Mouse (Mus musculus): ENCODE data around the gene Fis1.
A peak's percentile ranks its signal among the peaks of the same experiment; 100 is the strongest.
"Not testable (repeated sequence)": the region's sequence is repeated elsewhere in the genome, so short reads cannot be mapped to it uniquely, and the experiment has no call there.

The Fis1 gene

DNA sequence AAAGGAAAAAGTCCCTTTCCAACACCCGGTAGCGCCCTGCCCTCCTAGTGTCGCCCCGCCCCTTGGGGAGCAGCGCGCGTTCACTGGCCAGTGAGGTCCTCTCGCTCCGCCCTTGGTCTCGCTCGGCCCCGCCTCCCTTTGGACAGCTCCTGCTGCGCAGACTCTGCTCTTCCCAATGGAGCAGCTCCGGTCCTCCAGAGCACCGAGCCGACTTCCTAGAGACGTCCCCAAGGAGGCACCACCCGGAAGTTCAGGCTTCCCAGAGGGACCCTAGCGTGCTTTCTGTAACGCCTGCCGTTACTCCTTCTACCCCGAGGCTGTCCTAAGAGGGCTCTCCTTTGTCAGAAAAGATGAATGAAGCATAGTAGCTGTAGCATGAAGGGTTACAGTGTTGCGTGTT, at the start of gene Fis1:
TSS of gene Fis1 (plus strand) at position 261 of the 400 bp plus-strand sequence.
- DNase-seq (ENCODE audit: extremely low spot score): peak; percentile 97

DNA sequence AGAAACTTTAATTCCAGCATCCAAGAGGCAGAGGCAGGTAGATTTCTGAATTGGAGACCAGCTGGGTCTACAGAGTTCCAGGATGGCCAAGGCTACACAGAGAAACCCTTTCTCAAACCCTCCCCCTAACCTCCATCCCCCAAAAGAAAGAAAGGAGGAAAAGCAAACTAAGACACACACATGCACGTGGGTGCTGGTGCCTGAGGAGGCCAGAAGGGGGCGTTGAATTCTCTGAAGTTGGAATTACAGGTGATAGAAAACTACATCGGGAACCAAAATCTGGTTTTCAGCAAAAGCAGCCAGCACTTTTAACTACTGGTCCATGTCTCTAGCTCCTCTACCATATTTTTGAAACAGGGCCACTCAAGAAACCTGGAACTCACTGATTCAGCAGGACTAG, 48.5 kb upstream of the Fis1 start:
- no peak for DNase-seq (ENCODE audit: extremely low spot score)

DNA sequence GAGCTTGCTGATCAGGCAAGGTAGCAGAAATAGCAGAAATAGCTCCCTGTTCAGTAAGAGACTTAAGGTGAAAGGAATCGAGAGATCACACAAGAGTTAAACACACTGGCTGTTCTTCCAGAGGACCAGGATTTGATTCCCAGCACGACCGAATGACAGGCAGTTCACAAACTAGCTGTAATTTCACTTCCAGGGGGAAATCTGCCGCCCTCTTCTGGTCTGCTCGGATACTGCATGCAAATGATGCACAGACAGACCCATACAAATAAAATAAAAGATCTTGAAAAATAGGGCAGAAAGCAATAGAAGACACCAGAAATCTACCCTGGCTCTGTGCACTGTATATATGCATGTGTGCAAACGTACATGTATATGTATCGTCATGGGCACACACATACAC, 47.4 kb upstream of the Fis1 start:
- DNase-seq (ENCODE audit: extremely low spot score): no peak

DNA sequence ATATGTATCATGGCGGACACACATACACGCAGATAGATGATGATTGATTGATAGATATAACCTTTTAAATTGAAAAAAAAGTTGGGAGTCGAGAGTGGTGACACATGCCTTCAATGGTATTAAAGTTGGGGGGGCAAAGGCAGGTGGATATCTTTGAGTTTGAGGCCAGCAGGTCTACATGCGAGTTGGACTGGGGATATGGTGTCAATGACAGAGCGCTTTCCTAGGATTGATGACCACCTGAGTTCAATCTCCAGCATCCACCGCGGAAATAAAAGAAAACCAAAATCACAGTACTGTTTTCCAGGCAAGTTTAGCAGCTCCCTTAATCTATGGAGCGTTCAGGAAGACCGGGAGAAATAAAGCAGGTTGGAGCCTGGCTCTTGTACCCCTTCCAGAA, 45.5 kb upstream of the Fis1 start:
- DNase-seq (ENCODE audit: extremely low spot score): no peak

DNA sequence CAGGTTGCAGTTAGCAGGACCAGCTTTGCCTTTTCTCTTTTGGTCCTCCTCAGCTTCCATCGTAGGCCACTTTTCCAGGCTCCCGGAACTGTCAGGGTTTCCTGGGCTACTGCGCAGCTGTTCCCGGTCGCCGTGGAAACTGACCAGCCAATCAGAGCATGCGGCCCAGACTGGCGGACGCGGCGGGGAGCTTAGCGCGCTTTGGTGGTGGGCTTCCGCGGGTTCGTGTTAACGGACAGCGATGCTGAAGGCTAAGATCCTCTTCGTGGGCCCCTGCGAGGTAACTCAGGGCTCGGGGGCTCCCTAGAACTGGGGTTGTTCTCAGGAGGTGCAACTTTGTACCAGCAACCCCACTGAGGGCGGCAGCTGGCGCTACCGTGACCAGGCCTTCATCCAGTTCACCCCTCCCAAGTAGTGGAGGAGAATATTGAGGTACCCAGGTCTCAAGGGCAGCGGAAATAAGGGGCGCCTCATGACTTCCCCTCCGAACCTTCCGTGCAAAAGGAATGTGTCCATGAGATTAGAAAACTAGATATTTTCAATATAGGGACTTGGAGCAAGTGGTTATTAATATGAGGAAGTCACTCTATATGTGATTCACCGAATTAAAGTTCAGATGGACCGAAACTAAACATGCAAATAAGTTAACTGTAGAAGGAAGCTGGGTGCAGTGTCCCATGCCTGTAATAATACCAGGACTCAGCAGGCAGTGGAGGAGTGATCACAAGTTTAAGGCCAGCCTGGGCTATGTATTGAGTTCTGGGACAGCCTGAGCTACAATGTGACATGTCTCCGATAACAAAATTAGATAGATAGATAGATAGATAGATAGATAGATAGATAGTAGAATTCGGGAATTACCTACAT, 44.9 kb upstream of the Fis1 start, which contains the start of gene Ift22:
TSS of gene Ift22 (plus strand) at position 160 of the 867 bp plus-strand sequence.
- peak; percentile 92 for DNase-seq (ENCODE audit: extremely low spot score)

DNA sequence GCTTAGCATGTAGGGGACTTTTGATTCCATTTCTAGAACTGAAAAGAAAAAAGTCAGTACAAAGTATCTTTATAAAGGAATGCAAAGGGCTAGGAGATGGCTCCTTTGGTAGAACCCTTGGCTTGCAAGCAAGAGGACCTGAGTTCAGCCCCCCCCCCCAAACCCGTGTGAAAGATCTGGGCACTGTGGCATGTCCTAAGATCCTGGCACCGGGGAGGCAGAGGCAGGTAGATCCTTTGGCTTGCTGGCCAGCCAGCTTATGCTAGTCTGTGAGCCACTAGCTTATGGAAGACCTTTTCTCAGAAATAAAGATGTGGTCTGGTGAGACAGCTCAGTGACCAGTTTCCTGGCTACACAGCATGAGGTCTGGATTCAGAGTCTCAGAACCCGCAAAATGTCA, 38.9 kb upstream of the Fis1 start:
- DNase-seq (ENCODE audit: extremely low spot score): no peak

DNA sequence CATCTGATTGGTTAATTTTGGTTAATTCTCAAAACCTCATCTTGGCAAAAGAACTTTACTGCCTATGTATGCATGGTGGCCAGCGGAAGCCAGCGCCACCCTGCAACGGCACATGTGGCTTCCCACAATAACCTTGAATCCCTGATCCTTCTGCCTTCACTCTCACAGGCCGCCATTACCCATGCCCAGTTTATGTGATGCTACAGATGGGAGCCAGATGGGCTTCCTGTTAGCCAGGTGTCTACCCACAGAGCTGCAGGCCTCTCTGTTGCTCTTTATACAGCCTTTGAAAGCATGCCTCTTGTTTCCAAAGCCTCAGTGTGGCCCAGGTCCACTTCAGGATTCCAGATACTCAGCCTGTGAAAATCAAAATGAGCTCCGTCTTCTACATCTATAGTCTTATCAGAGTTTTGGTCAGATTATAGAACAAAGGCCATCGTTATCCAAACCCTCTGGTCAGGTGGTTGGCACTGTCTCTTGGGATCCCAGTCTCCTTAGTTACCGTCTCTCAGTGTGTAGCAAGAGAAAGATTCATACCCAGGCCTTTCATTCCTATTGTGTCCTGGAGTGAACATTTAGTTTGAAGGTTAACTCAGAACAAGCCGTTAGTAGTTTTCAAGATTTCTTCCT, 35.3 kb upstream of the Fis1 start:
- no peak for DNase-seq (ENCODE audit: extremely low spot score)

DNA sequence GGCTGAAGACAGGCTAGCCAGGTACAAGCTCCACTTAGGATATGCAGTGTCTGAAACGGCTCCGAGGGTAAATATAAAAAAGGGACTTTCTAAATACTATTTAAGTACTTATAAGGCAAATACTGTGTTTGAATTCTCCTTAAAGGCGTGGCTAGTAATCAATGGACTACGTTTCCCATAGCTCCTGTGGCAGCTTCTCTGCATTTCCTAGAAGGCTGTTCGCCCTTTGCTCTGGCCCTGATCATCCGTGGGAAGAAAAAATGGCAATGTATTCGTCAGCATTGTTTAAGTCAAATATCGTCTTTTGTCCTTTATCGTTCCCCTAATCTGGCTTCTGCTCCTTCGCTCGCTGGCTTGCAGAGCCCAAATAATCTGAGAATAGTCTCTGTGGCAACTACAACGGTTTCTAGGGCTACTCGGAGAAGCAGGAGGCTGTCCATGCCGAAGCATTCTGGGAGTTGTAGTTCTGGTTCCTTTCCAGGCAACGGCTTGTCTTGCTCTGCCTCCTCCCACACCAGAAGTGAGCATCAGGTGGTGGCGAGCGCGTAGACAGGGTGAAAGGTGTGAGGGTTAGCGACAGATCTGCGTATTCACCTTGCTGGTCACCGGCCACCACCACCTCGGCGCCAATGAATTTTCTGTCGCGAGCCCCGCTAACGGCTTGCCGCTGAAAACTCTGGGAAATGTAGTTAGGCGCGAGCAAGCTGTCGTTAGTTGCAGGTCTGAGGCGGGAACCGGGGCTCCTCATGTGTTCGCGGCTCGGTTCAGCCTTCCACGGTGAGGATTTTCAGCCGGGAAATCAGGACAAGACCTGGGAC, 34.2 kb upstream of the Fis1 start:
- peak; percentile 90 for DNase-seq (ENCODE audit: extremely low spot score)

DNA sequence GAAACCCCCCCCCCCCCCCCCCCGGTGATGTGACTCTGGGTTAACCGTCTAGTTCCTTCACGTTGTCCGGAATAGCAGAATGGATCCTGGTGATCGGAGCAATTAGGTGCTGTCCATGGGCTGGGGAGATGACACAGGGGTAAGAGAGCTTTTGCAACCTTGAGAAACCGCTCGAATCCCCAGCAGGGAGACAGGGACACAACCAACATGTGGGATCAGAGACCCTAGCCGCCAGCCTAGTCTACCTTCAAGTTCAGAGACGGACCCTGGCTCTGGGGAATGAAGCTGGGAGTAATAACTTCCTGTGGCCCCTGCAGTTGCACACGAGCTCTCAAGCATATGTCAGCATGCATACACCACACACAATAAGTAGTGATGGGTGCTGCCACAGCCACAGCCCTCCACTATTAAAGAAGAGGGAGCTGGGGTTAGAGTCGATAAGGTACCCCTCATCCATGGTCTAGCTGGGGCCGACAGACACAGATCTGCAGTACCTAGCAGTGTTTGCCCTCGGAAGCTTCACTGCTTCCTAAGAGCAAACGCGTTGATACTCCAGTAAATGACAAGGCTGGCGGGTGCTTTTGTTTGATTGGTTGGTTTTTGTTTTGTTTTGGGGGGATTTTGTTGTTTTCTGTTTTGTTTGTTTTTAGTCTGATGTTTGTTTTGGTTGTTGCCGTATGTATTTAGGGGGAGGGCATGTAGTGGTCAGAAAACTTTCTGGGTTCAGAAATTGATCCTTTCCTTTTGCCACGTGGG, 33.4 kb upstream of the Fis1 start:
- DNase-seq (ENCODE audit: extremely low spot score): peak; percentile 28

DNA sequence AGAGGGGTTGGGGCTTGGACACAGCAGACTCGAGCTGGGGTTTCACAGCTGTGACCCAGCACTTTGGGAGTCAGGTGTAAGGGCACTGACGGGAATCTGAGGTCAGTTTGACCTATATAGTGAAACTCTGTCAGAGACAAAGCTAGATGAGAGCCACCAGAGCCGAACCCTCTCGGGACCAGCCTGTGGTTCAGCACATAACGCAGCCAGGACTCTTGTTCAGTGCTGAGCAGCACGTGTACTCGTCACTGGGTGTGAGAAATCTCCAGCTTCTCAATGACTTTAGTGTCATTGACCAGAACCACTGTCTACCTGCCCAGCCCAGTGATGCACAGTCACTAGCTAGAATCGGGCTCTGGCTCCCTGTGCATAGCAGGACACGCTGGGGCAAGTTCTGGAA, 30.2 kb upstream of the Fis1 start:
- DNase-seq (ENCODE audit: extremely low spot score): no peak

DNA sequence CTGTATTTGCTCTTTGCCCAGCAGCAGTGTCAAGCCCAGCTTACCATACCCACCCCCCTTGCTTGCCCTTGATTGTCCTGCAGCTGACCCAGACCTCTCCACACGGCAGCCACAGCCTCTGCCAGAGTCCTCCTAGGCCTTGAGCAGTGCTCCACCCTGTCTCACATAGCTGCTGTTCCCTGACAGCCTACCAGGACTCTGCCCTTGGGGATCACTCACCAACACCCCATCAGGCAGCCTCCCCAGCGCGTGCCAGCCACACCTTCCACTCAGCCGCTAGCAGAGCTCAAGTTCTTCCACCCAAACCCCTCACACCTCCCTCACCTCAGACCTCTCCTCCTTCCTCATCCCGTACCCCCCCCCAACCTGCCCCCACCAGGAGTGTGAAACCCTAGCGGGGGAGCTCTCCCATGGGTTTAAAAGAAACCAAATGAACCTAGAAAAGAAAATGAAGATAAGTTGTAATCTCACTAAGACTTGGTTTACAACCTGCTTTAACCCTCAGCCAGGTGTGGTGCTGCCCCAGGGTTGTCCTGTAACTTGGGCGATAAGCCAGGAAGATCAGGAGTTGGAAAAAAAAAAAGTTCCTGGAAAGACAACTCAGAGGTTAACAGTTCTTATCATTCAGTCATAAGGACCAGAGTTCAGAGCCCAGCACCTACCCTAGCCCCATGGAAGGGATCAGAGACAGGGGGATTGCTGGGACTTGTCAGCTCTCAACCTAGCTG, 29.2 kb upstream of the Fis1 start:
- DNase-seq (ENCODE audit: extremely low spot score): no peak

DNA sequence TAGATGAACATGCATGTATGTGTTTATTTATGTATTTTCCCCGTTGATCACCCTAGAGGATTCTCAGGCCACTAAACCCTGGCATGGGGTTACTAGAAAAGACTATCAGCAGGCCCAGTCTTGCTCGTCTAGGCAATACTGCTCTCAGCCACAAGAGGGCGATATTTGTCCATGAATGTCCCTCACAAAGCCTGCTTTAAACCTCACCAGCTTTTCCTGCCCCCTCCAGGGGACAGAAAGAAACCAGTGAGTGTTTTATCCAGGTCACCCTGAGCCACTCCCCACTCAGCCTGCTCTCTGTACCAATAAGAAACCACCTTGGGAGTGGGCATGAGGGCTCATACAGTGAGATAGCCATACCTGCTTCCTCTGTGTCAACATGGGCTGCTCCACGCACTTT, 24.0 kb upstream of the Fis1 start:
- peak; percentile 84 for DNase-seq (ENCODE audit: extremely low spot score)

DNA sequence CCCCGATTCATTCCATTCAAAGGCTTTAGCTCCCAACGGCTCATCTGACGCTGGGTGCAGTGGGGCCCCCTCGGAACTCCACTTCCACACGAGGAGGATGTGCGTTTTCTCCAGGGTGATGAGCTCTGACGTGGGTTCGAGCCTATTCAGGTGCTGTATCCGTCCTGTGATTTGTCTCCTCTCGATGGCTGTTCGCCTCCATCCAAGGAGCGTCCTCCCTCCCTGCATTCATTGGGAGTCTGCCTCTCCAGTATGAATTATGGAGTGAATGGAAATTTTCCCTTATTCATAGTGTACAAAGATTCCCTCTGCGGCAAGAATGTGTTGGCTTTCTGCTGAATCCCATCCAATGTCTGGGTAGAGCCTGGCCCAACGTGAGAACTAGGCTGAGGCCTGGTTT, 21.2 kb upstream of the Fis1 start:
- no peak for DNase-seq (ENCODE audit: extremely low spot score)

DNA sequence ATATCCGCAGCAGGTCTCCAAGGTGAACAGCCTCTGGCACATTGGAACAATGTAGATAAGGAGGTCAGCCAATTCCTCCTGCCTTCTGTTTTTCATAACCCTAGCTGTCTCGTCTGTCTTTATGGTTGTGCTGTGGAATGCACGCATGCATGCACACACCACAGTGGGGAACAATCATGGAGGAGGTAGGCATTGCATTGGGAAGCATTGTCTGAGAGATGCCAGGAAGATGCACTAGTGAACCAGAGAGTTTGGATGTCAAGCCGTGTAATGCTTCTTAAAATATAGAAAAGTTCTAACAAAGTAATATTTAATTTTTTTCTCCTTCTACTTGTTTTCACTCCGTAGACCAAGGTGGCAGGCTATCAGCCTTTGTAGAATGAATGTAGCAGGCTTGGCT, 20.1 kb upstream of the Fis1 start:
- no peak for DNase-seq (ENCODE audit: extremely low spot score)

DNA sequence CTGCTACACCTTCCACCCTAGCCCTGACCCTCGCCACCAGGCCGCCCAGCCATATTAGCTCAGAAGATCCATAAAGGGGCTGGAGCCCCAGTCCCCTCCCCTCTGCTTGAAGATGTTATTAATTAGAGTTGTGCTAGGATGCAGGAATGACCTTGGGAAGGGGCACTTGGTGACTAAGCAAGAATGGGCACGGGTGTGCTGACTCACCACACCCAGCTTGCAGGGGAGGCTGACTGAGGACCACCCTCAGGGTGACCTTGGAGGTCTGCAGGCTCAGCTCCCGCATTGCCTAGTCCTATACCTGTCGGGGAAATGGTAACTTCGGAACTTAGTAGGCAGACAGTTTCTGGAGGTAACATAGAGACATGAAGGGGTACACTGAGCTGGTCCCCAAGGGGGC, 19.1 kb upstream of the Fis1 start:
- DNase-seq (ENCODE audit: extremely low spot score): no peak

DNA sequence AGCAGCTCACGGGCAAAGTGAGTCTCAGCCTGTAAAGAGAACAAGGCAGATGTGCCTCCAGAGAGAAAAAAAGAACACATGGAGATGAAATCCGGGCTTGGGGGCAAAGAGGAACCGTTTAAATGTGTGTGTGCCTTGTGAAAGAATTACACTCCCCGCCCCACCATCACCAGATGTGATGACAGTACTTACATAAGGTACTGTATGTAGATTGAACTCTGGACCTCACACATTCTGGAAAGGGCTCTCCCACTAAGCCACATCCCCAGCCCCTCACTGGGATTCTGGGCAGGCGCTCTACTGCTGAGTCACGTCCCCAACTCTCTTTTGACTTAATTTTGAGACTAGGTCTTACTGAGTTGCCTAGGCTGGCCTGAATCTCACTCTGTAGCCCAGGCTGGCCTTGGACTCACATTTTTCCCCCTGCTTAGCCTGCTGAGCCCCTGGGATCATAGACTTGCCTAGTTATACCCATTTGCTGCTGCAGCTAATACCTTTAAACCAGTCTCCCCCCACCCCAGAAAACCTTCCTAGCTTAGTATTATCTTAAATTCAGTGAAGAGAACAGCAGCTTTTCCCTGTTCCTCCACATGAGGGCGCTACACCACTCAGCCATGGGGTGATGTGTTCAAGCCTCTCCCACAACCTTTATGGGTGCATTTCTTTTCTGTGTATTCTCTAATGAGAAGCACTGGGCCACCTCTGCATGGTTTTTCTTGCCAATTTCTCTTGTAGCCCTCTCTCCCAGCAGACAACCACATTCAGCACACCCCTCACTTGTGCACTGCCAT, 17.0 kb upstream of the Fis1 start:
- no peak for DNase-seq (ENCODE audit: extremely low spot score)

DNA sequence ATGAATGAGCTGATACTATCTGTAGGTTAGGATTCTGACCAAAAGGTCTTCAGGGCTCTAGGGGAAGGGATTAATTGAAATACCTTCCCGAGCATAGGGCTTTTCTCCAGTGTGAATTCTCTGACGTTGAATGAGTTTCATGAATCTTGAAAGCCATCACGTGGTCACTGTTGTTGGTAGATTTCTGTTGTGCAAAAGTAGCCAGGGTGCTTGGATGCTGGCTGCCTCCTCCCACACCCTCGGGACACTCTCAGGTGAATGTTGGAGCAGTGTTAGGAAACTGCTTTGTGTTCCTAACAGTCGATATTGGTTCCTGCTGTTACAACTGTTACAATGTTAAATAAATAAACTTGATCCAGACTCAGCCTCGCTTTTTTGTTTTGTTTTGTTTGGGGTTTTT, 16.3 kb upstream of the Fis1 start:
- no peak for DNase-seq (ENCODE audit: extremely low spot score)

DNA sequence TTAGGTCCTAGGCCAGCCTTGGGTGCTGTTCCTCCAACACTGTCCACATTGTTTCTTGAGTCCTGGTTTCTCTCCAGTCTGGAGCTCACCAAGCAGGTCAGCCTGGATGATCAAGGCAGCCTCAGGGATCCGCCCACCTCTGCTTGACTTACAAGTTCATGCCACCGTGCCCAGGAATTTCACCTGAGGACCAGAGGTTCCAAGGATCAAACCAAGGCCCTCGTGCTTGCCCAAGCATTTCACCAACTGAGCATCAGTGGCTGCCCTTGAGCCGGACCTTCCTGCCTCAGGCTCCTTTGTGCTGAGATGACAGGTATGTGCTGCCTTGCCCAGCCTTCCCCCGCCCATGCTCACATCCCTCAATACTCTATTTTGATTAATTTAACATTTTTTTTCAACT, 15.5 kb upstream of the Fis1 start:
- DNase-seq (ENCODE audit: extremely low spot score): no peak

DNA sequence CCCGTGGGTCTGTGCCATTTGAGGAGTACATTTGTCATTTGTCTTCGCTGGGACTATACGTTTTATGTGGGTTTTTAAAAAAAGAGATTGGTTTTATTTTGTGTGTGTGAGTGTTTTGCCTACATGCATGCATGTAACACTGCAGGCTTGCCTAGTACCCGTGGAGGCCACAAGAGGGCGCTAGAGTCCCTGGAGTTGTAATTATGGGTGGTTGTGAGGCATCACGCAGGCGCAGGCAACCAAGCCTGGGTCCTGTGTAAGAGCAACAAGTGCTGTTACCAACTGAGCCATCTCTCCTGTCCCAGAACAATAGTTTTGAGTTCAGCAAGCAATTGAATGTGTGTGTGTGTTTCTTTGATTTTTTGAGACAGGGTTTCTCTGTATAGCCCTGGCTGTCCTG, 13.8 kb upstream of the Fis1 start:
- DNase-seq (ENCODE audit: extremely low spot score): no peak

DNA sequence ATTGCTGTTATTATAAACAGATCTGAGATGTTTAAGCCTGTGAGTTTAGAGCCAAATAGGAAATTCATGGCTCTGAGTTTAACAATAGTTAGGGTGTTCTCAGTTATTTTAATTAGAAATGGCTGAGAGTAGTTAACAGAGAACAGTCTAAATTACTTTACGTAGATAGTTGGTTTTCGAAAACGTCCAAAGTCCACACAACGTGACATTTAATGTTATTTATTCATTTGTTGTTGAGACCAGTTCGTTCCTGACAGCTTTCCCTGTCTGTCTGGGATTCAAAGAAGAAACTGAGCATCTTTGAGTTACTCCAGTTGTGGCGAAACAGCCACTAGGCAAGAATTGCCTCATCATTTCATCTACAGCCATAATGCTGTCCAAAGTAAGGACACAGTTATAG, 13.0 kb upstream of the Fis1 start:
- not testable (repeated sequence) for DNase-seq (ENCODE audit: extremely low spot score)
